Mouse (Mus musculus) heart, postnatal 0 days (tissue): ENCODE results near the gene Spsb1.

ENCODE experiments used
- CTCF ChIP-seq: IDR thresholded peaks from 2 replicates; pipeline ENCODE4 v1.5.1; 2016; ENCODE audit warnings: antibody characterized with exemption, control low read depth, low read depth
- EP300 ChIP-seq: IDR thresholded peaks from 2 replicates; pipeline ENCODE4 v1.6.1; 2016; ENCODE audit warnings: antibody characterized with exemption, low read depth

- TF ChIP-seq CTCF (no peak), EP300 (peak; percentile 85)
Observed at GRCm38 (mm10) chr4:149941067-149941755, 13.6 kb downstream of the Spsb1 start.
